Mouse (Mus musculus): ENCODE measurements around the gene Adarb2.

The Adarb2 gene

GRCm38 (mm10) chr13:8369868-8370387, 167.3 kb downstream of the Adarb2 start:
- no peak for DNase-seq (ENCODE audit: low spot score)

- no peak for DNase-seq (ENCODE audit: low spot score)
Observed at GRCm38 (mm10) chr13:8388541-8388940, 185.9 kb downstream of the Adarb2 start.

- DNase-seq (ENCODE audit: low spot score) = no peak
Observed at GRCm38 (mm10) chr13:8400265-8401041, 197.8 kb downstream of the Adarb2 start.

GRCm38 (mm10) chr13:8402324-8402873, 199.7 kb downstream of the Adarb2 start:
- DNase-seq (ENCODE audit: low spot score) = no peak

GRCm38 (mm10) chr13:8406020-8406419, 203.4 kb downstream of the Adarb2 start:
- DNase-seq (ENCODE audit: low spot score) = no peak

- no peak for DNase-seq (ENCODE audit: low spot score)
Observed at GRCm38 (mm10) chr13:8410353-8411318, 208.0 kb downstream of the Adarb2 start.

GRCm38 (mm10) chr13:8424019-8424719, 221.5 kb downstream of the Adarb2 start:
- DNase-seq (ENCODE audit: low spot score) = no peak

- no peak for DNase-seq (ENCODE audit: low spot score)
Observed at GRCm38 (mm10) chr13:8439188-8439835, 236.6 kb downstream of the Adarb2 start.

GRCm38 (mm10) chr13:8445415-8445814, 242.7 kb downstream of the Adarb2 start:
- DNase-seq (ENCODE audit: low spot score) = no peak

GRCm38 (mm10) chr13:8448192-8448879, 245.7 kb downstream of the Adarb2 start:
- DNase-seq (ENCODE audit: low spot score) = no peak

GRCm38 (mm10) chr13:8451581-8451980, 248.9 kb downstream of the Adarb2 start:
- DNase-seq (ENCODE audit: low spot score) = no peak

GRCm38 (mm10) chr13:8456886-8457285, 254.2 kb downstream of the Adarb2 start:
- no peak for DNase-seq (ENCODE audit: low spot score)

- DNase-seq (ENCODE audit: low spot score) = no peak
Observed at GRCm38 (mm10) chr13:8457831-8458230, 255.2 kb downstream of the Adarb2 start.

- no peak for DNase-seq (ENCODE audit: low spot score)
Observed at GRCm38 (mm10) chr13:8467591-8468366, 265.1 kb downstream of the Adarb2 start.

GRCm38 (mm10) chr13:8476237-8476636, 273.6 kb downstream of the Adarb2 start:
- DNase-seq (ENCODE audit: low spot score) = no peak

GRCm38 (mm10) chr13:8478731-8479130, 276.1 kb downstream of the Adarb2 start:
- no peak for DNase-seq (ENCODE audit: low spot score)

- DNase-seq (ENCODE audit: low spot score) = no peak
Observed at GRCm38 (mm10) chr13:8479970-8480369, 277.3 kb downstream of the Adarb2 start.

GRCm38 (mm10) chr13:8481347-8481746, 278.7 kb downstream of the Adarb2 start:
- DNase-seq (ENCODE audit: low spot score) = no peak

- no peak for DNase-seq (ENCODE audit: low spot score)
Observed at GRCm38 (mm10) chr13:8484592-8485272, 282.1 kb downstream of the Adarb2 start.

All from urinary bladder, postnatal 25 days (tissue).